Mouse (Mus musculus) heart, adult 2 months (tissue): ENCODE results near the gene Hist1h3b.

ENCODE experiments used
- CTCF ChIP-seq: fragments of 200-600 bp; IDR thresholded peaks from 2 replicates; pipeline ENCODE4 v1.8.1; 2022; ENCODE audit warnings: antibody characterized with exemption, mild to moderate bottlenecking, moderate library complexity
- POLR2A ChIP-seq: fragments of 200-500 bp; IDR thresholded peaks from 2 replicates; pipeline ENCODE4 v1.6.1; 2011; ENCODE audit warnings: mild to moderate bottlenecking, low read depth, low read length, control low read depth; ENCODE audit not compliant: insufficient read depth

GRCm38 (mm10) chr13:23742007-23742406, 10.1 kb upstream of the Hist1h3b start:
- TF ChIP-seq POLR2A (no peak), CTCF (no peak)
